8 mouse cellular contexts compared by ENCODE assay signal in the genomic region with DNA sequence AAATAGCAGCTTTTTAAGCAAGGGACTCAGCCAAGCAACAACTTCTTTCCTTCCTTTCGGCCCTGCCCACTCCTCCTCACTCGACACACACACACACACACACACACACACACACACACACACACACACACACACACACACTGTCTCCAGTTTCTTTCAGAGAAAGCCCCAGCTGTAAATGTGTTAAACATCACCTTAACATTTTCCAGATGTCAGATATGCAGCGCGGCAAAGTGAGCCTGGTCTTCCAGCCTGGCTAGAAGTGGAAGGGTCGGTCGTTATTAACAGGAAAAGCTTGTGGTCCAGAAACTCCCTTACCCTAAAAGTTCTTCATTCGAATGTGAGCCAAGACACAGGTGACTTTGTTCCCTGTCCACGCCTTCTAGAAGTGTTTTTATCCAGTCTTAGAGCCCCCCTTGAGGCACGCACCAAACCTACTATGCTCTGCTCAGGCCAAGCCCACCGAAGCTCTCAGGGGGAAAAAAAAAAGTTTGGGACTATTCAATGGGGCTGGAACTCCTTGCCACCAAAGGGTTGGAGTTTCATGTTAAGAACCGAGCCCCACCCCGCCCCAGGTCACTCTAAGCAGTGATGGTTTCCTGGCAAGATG.
A peak's percentile ranks its signal among the peaks of the same experiment; 100 is the strongest.
DNase-seq lines count a peak whose midpoint lies in the region; ATAC-seq lines count a peak whose summit lies in the region.

No protein-coding gene starts in this region.

- no peak for ATAC-seq in heart, embryonic 13.5 days (ENCODE audit: extremely low read depth, insufficient number of reproducible peaks, low FRiP score, low TSS enrichment)
- no peak for ATAC-seq in hindbrain, embryonic 13.5 days (ENCODE audit: low FRiP score)
- no peak for ATAC-seq in midbrain, embryonic 12.5 days (ENCODE audit: low FRiP score, low read depth)

- H3K27ac ChIP-seq in heart, embryonic 13.5 days (replicated peaks) = peak overlapping the region; percentile 95
- peak overlapping the region; percentile 82 for H3K27ac ChIP-seq in hindbrain, embryonic 13.5 days
- peak overlapping the region; percentile 66 for H3K27ac ChIP-seq in midbrain, embryonic 12.5 days (replicated peaks)

- WGBS in heart, embryonic 13.5 days = 9% methylated on average over 12 of the region's 12 CpGs
- 43% methylated on average over 11 of the region's 12 CpGs for WGBS in hindbrain, embryonic 13.5 days
- 63% methylated on average over 10 of the region's 12 CpGs for WGBS in midbrain, embryonic 12.5 days

- DNase-seq in heart, postnatal 14 days = no peak
- DNase-seq in NIH3T3 (ENCODE audit: low read depth) = peak; percentile 78
- DNase-seq in thymus, postnatal 25 days = no peak
- no peak for DNase-seq in thymus, postnatal 0 days (ENCODE audit: low spot score)
- DNase-seq in cerebellum, postnatal 10 days = no peak

- peaks cover 20% of the 10 kb centered on the region for H3K36me3 ChIP-seq in heart, embryonic 13.5 days
- no peaks in the 10 kb centered on the region for H3K36me3 ChIP-seq in hindbrain, embryonic 13.5 days
- 0 out of 2 replicates have a peak, but pooled peaks cover 2% of the 10 kb centered on the region for H3K36me3 ChIP-seq in midbrain, embryonic 12.5 days

- intact Hi-C loops in heart, postnatal 14 days (cut with DNase I) = loop anchor here (2.0 to 5.0 kb wide), 3 partner anchors 36 to 172 kb away; no protein-coding TSS in a partner anchor

- no peaks in the 10 kb centered on the region for H3K27me3 ChIP-seq in heart, embryonic 13.5 days (replicated peaks)
- H3K27me3 ChIP-seq in hindbrain, embryonic 13.5 days = no peaks in the 10 kb centered on the region
- H3K27me3 ChIP-seq in midbrain, embryonic 12.5 days = peaks cover 25% of the 10 kb centered on the region

- peak overlapping the region; percentile 82 for H3K4me2 ChIP-seq in heart, embryonic 13.5 days
- H3K4me2 ChIP-seq in hindbrain, embryonic 13.5 days = peak overlapping the region; percentile 43
- peak overlapping the region; percentile 42; the same call in 1 of the 2 replicates for H3K4me2 ChIP-seq in midbrain, embryonic 12.5 days (replicated peaks)

- H3K9ac ChIP-seq in heart, embryonic 13.5 days = peak overlapping the region; percentile 91
- 0 out of 2 replicates have a peak overlapping the region, but pooled peaks have one; percentile 40 for H3K9ac ChIP-seq in hindbrain, embryonic 13.5 days
- 0 out of 2 replicates have a peak overlapping the region, but pooled peaks have one; percentile 28 for H3K9ac ChIP-seq in midbrain, embryonic 12.5 days (replicated peaks)

- H3K9me3 ChIP-seq in heart, embryonic 13.5 days = no peaks in the 10 kb centered on the region
- H3K9me3 ChIP-seq in hindbrain, embryonic 13.5 days = no peaks in the 10 kb centered on the region
- H3K9me3 ChIP-seq in midbrain, embryonic 12.5 days = no peaks in the 10 kb centered on the region

- peaks cover 81% of the 10 kb centered on the region for H3K4me1 ChIP-seq in heart, embryonic 13.5 days
- H3K4me1 ChIP-seq in hindbrain, embryonic 13.5 days (replicated peaks) = peaks cover 38% of the 10 kb centered on the region
- peaks cover 35% of the 10 kb centered on the region for H3K4me1 ChIP-seq in midbrain, embryonic 12.5 days

- peak overlapping the region; percentile 58 for H3K4me3 ChIP-seq in heart, embryonic 13.5 days
- peak overlapping the region; percentile 24; the same call in 1 of the 2 replicates for H3K4me3 ChIP-seq in hindbrain, embryonic 13.5 days
- H3K4me3 ChIP-seq in midbrain, embryonic 12.5 days = peak overlapping the region; percentile 15; the same call in 1 of the 2 replicates

Comparison
In these comparisons a context has a peak if more than half of its experiments do, and no peak if none do; other contexts are left out.
1. H3K9ac ChIP-seq: peak in every context shown above with its lines; median percentile 91 in heart, embryonic 13.5 days; 40 in hindbrain, embryonic 13.5 days; 28 in midbrain, embryonic 12.5 days.